Mouse (Mus musculus): ENCODE measurements at regions not wholly inside any gene's neighbourhood (a gene's known extent, or its start where the extent isn't known, plus 50 kb on each side); places are given as distances from the start of the nearest gene placed in this dataset.

- TF ChIP-seq POLR2A (IDR thresholded peaks at IDR 0.05; ENCODE audit: control insufficient read depth in 1 of 2, insufficient read depth in 1 of 2, low read depth in 1 of 2, low read length in 2 of 2, poor library complexity in 1 of 2) (no peak), ZC3H11A (IDR thresholded peaks at IDR 0.05; ENCODE audit: low read depth, low read length) (no peak), TAL1 (IDR thresholded peaks at IDR 0.05; ENCODE audit: low read length) (no peak), TCF12 (IDR thresholded peaks at IDR 0.05; ENCODE audit: low read depth, low read length) (no peak), UBTF (IDR thresholded peaks at IDR 0.05; ENCODE audit: borderline replicate concordance, insufficient read depth, low read depth, low read length) (no peak), CTCF (IDR thresholded peaks at IDR 0.05 in 2 of 3, conservative IDR thresholded peaks at IDR 0.05 in 1 of 3; ENCODE audit: control insufficient read depth in 1 of 3, insufficient read depth in 1 of 3, low read depth in 2 of 3, low read length in 3 of 3, poor library complexity in 1 of 3, severe bottlenecking in 1 of 3) (no peak), RAD21 (IDR thresholded peaks at IDR 0.05; ENCODE audit: low read depth, low read length) (no peak), SIN3A (IDR thresholded peaks at IDR 0.05; ENCODE audit: low read length) (no peak), SMC3 (IDR thresholded peaks at IDR 0.05; ENCODE audit: low read depth, low read length) (no peak), USF1 (IDR thresholded peaks at IDR 0.05; ENCODE audit: low read depth, low read length) (no peak), E2F4 (IDR thresholded peaks at IDR 0.05; ENCODE audit: borderline replicate concordance, low read depth, low read length) (no peak), GATA1 (IDR thresholded peaks at IDR 0.05; ENCODE audit: low read depth, low read length) (no peak), CHD1 (IDR thresholded peaks at IDR 0.05; ENCODE audit: low read depth, low read length) (no peak), JUND (IDR thresholded peaks at IDR 0.05; ENCODE audit: low read depth, low read length) (no peak)
These were observed 117.1 kb downstream of the Gm9817 start for GRCm38 (mm10) chr13:45195562-45195961.
